Mouse (Mus musculus): ENCODE data around the gene Fsd2.

Fsd2 gene

DNA sequence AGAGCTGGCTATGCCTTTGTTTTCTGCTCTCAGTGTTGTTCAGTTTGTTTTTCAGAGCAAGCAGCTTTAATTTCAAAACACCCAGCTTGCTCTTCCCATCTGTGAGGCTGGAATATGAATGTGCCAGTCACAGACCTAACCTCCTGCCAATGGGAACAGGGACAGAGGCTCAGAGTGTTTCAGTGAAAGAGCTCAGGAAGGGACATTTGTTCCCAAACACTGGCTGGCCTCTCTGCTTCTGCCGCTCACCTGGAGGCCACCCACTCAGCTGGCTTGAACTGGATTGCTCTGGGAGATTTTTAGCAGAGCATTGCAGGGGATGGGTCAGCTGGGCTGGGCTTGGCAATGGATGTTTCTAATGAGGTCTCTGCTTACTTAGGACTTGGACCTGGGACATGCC lies 25.7 kb downstream of the Fsd2 start:
- no peak for DNase-seq

DNA sequence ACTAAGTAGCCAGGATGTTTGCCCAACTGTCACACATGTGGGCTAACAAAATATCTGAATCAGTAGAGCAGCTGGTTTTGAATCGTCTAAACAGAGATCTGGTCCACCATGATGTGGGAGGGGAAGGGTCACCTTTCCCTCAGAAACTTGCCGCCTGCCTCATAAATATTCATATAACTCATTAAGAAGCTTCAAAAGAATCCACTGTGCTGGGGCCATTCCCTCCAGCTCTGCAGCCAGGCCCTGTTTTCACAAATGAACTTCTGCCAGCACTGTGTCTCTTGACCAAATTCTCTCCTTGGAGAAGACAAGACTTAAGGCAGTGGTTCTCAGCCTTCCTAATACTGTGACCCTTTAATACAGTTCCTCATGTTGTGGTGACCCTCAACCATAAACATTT lies 27.2 kb downstream of the Fsd2 start:
- no peak for DNase-seq

DNA sequence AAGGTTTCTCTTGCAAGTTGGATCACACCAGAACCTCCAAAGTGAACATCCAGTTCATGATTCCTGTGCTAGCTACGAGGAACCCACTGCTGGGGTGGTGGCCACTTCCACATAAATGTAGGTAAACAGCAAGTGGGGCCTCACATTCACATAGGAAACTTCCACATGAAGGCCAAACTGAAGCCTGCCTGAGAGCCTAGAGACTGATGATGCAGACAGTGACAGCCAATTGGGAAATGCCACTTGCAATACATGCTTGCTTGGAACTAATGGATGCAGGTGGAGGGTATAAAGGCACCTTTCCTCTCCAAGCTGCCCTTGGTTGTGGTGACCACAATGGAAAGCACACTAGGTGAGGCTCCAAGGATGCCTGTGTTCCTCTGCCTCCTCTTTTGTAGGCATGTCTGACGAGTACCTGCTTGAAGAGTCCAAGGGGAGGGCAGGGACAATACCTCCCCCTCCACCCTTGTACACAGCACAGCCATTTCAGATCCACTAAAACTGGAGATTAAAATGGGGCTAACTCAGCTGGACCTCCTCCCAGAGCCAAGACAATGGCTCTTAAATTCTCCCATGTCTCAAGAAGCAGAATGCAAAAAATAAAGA lies 28.6 kb downstream of the Fsd2 start:
- peak; percentile 33 for DNase-seq

DNA sequence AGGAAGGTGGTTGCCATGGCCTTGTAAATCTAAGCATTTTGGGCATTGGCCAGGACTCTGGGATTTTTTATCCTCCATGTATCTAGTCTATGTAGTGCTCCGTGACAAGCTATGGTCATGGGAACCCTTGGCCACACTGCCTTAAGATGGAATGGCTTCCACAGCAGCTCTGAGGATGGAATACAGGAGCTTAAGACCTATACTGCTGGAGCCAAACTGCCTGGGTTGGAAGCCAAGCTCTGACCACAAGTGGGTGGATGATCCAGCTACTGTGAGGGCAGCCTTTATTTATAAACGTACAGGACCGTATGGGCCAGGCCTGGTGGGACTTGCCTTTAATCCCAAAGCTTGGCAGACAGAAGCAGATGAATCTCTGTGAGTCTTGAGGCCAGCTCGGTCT lies 30.3 kb downstream of the Fsd2 start:
- no peak for DNase-seq

DNA sequence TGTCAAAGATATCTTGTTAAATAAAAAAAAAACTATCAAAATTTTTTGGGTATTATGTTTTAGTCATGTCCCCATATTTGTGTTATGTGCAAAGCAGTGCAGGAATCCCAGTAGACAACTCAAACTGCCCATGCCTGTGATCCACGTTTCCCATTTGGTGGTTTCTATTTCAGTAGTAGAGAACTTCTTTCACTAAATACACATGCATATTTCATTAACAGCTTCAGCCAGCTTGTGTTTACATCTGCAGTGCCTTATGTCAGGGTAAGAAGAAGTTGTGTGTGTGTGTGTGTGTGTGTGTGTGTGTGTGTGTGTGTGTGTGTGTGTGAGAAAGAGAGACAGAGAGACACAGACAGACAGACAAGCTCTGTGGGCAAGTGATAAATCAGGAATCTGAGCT lies 35.3 kb downstream of the Fsd2 start:
- no peak for DNase-seq

DNA sequence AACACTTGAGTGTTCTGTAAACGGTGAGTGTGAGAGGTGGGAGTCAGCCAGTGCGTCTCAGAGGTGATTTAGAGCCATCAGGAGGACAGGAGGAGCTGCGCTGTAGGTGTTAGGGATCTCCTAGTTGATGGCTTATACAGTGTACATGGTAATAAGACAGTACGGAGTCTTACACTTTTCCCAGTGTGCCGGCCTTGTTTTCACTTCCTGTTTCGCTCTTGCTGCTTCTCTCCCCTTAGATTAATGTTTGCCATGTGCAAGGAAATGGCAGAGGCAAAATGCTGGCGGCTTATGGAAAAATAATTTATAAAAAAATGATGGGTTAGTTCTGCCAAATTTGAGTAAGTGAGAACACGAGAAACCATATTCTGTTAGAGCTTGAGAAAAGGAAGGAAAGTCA lies 37.8 kb downstream of the Fsd2 start:
- DNase-seq = no peak

DNA sequence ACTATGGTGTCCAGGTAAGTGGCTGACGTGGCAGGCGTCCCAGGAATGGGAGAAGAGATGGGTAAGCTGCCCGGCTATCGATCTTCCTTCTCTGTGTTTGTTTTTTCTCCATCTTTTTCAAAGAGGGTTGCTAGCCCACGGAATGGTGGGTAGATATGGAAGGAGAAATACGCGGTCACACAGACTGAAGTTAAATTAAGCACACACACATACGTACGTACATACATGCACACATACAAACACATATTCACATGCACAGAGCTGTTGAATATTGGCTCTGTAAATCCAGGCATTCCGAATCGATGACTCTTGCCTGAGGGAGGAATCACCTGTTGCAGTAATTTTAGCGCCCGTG lies 43.1 kb downstream of the Fsd2 start:
- DNase-seq = no peak

DNA sequence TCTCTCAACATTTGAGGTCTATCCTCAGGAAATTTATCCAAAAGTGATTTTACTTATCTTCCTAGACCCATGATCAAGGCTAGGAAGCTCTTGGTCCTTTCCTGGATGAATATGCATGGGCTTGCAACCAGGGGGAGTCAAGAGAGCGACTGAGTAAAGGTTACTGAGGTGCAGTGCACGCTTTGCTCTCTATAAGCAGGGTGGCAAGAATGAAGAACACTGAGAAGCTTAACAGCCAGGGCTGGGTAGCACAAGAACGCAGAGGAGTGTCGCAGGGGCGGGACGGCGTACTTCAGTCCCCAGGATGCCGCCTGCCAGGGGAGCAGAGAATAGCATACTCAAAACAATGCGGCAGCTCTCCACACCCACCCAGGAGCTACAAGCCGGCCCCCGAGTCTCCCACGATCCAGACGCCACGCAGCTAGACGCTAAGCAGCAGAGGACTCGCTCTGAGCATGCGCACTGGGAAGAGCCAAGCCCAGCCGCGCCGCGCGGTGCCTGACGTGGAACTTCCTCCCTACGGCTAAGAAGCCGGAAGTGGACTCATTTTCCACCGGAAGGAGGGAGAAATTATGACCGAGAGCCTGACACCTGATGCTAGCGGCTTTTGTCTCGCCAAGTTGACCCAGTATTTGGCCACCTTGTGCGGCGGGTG lies 43.6 kb downstream of the Fsd2 start:
- peak; percentile 93 for DNase-seq

DNA sequence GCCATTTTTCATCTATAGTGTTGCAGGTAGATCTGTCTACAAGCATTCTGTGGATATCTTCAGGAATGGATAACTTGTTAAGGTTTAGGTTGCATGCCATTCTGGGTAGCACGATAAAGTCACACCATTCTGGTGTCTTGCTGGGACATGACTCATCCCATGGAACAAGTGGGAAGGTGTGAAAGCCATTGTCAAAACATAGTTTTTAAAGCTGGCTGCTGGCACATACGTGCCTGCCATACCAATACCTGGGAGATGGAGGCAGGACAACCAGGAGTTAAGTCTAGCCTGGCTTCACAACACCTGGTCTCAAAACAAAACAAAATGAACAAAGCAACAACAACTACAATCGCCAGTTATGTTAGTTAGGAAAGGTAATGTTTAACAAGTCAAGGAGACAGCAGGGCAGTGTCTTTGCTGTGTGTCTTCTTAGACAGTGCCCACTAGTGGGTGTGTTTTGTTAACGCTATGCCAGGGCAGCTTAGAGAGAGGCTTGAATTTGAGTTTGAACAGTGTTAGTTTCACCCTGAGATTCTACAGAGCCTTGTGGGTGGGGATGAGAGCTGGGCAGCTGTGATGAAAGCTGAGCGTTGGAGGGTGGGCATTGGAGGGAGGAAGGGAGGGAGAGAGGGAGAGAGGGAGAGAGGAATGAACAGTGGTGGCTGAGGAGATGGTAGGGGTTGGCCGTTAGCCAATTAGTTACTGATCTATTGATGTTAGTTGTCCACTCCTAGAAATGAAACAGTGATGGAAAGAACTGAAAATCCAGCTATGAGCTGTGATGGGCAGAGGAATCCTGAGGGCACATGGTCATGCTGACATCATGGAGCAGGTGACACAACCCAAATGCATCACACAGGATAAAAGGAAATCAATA lies 50.4 kb downstream of the Fsd2 start:
- no peak for DNase-seq

DNA sequence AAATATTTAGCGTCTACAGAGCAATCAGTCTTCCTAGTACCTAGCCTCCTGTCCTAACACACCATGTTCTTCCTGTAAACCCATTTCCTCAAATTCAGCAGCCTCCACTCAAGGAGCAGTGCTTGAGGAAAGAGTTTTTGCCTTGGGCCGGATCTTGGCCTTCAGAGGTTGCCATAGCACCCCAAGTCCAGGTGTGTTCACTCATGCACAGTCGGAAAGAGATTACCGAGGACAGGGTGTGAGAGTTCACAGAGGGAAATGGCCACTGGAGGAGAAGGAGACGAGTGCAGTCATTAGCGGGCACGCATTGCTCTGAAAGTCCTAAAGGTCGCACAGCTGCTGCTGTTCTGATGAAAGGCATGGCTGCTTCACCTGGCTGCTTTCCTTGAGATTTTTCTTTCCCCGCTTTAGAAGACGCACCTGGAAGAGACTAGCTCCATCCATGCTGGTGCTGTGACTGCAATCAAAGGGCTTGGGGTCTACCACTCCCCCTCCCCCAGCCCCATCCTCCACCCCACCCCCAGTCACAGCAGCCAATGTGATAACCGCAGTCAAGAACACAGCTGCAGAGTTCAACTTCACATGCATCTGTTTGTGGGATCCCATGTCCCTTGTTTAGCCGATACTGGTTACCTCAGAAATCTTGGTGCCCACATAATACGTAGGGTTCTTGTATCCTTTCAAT lies 51.7 kb downstream of the Fsd2 start:
- DNase-seq = no peak

DNA sequence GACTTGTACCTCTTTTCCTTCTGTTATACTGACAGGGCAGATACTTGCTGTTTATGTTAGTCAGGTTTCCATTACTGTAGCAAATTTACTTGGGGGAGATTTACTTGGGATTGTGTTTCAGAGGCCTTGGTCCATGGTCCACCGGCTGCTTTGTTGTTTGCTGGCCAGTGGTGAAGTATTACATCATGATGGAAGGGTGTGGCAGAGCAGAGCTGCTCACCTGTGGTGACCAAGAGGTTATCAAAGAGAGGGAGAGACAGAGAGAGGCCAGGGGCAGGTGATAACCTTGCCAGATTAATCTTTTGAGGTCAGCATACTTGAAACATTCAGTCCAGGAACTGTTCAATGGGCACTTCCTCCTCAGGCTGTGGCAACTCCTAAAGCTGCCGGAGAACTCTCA lies 65.7 kb downstream of the Fsd2 start:
- DNase-seq = no peak

DNA sequence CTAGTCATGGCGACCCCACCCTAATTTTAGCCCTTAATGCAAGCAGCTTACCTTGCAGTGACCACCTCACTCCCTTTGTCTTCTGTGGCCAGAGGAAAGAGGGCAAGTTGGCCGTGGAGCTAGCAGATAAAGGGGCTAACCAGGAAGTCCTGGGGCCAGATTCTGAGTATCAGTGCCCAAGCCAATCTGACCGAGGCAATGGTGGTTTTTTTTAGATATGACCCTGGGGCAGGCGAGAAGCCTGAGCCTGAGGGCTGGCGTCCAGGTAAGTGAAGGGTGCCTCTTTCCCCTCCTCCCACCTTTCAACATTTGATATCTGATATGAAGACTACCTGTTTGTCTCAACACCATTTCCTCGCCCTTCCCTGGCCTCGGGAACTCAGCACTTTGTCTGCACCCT lies 68.6 kb downstream of the Fsd2 start, which contains the start of gene BC048679:
TSS of gene BC048679 (minus strand) at position 101 of the 400 bp plus-strand sequence.
- DNase-seq = no peak

DNA sequence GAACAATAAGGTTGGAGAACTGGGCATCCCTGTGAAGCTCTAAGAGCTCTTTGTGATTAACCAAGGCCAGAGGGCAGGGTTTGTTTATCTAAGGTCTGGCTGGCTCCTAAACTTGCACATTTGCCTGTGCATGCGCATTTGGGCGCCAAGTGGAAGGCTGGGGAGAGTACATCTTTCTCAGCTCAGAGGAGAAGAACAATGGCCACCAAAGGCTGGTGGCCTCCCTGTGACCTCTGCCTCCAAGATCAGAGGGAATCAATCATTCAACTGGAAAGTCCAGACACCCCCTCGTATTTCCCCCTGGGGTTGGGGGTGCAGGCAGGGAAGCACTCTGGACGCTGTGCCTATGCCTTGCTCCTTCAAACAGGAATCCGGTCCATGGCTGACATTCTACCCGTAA lies 69.6 kb downstream of the Fsd2 start:
- DNase-seq = no peak

DNA sequence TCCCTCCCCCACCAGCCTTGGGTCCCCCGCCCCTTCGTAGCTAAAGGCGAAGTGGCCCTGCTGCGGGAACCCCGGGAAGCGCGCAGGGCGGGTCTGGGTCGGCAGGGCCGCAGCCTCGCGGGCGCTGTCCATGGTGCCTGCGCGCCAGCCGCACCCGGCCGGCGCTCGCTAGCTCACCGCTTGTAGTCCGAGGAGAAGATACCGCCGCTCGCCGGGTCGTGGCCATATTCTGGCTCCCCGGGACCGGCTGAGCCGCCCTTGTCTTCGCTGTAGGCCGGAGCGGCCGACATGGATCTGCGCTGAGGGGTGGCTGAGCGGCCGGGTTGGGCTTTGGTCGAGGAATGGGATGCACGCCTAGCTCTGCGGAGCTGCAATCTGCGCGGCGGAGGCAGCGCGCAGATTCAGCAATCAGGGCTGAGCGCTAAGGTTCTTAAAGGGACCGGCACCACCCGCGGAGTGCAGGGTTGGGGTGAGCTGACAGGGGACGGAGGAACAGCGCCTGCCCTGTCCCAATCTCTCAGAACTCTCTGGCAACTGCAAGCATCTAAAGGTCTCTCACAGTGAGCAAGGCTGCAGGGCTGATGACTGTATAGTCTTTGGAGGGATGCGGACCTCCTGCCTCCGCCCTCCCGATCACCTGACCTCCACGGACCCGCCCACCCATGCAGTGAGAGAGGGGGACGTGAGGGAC lies 73.3 kb downstream of the Fsd2 start, which contains the start of gene Ap3b2:
TSS of gene Ap3b2 (minus strand) at position 595 of the 691 bp plus-strand sequence.
- peak; percentile 84 for DNase-seq

DNA sequence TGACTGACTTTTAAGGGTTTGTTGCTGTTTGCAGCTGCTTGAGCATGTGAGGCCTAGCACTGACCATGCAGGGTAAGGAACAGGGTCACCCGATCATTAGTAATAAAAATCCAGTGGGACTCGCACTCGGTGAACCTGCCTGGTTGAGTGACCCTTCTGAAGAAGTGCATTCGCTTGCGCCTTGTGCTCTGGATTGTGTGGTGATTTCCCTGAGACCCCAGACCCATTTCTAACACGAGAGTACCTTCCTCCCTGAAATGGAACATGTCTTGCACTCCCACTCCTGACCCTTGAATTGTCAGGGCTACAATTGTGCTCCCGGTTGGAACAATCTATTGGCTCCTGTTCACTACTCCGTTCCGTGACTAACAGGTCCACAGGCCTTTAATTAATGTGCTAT lies 74.1 kb downstream of the Fsd2 start:
- DNase-seq = no peak

DNA sequence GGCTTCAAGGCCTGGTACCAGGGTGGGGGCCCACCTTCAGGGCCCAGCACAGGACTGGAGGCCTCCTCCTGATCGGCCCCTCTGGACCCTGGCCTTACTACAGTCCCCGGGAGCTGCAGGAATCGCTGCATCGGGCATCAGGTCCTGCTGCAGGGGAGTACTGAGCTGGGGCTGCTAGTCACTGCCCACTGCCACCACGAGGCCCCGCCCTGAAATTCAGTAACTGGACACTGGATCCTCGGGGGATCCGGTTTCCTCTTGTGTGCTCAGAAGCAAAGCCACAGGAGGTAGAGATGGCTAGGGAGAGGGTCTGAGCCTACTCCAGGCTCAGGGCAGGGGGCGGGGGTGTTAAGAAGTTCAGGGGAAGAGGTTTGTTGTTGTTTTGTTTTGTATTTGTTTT lies 77.1 kb downstream of the Fsd2 start:
- DNase-seq = peak; percentile 7

Measured in kidney, postnatal 10 days (tissue).